Mouse (Mus musculus): ENCODE measurements around the gene Sertad1.

Gene Sertad1

DNA sequence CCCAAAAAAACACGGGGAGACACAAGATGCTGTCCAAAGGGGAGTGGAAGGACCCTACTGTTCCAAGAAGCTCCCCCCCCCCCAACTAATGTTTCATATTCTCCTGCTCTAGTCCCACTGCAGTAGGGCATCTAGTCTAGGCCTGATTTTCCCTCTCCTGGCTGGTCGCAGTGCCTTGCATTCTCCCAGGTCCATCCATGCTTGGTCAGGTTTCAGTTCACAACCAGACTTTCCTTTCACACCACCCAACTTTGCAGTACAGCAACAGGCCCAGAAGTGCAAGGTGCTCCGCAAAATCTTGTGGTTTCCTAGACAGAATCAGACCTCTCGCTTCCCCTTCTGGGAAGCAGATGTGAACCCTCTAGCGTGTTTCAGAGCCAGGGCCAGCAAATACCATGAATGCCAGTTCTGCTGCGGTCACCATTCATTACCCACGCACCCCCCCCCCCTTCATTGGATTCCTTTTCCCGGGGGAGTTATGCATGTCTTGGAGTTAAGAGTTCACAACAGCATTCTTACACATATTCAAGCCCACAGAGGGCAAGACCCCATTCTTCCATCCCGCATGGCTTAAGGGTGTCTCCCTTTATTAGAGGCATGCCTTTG is 20.2 kb downstream of the Sertad1 start:
- no peak for DNase-seq

DNA sequence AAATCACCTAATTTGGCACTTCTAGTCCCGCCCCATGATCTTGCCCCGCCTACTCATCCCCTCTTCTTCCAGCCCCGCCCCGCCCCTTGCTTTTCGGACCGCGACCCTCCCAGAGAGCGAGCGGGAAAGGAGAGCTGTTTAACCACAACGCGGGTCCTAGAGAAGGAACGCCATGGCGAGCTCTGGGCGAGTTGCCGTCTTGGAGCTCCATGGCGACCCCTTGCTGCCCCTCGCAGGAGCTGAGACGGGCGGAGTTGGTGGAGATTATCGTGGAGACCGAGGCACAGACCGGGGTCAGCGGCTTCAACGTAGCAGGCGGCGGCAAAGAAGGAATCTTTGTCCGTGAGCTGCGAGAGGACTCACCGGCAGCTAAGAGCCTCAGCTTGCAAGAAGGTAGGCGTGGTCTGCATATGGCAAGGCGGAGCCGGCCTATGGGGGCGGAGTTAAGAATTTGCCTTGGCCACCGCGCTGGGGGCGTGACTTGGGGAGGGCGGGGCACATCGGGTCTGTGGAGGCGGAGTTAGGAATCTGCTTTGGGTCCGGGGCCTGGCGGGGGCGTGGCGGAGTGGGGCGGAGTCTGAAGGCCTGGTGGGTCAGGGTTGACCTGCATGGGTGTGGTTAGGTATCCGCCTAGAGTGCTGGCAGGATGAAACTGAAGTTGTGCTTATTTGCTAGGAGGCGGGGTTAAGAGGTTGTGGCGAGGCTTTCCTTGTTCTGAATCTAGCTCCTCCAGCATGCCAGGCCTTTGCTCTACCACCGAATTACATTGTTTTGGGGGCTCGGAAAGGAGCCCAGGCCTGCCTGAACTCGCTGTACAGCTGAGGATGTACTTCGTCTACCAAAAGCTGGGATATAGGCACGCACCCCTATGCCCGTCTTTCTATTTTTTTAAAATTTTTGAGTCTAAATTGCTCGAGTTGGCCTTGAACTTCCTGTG is 21.3 kb downstream of the Sertad1 start:
- DNase-seq: peak; percentile 95

DNA sequence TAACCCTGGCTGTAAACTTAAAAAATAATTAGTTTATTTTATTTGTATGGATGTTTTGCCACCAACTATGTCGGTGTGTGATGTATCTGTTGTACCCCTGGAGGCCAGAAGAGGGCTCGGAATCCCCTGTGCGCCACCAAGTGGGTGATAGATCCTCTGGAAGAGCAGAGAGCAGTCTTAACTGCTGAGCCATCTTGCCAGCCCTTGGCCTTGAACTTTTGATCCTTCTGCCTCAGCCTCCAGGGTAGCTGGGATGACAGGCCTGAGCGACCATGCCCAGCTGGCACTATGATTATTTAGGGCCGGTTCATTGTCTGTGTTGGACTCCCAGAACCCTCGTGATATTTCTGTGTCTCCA is 21.9 kb downstream of the Sertad1 start:
- DNase-seq: peak; percentile 68

DNA sequence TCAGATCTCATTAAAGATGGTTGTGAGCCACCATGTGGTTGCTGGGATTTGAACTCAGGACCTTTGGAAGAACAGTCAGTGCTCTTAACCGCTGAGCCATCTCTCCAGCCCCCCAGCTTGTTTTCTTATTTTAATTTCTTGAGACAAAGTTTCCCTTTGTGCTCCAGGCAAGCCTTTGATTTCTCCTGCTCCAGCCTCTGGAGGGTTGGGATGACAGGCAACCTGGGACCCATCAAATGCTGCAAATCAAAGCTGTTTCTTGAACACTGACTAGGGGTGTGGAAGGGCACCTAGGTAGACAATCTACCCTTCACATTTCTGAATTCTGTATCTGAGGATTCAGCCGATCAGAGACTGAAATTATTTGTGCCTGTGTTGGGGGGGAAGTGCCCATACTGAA is 24.1 kb downstream of the Sertad1 start:
- no peak for DNase-seq

DNA sequence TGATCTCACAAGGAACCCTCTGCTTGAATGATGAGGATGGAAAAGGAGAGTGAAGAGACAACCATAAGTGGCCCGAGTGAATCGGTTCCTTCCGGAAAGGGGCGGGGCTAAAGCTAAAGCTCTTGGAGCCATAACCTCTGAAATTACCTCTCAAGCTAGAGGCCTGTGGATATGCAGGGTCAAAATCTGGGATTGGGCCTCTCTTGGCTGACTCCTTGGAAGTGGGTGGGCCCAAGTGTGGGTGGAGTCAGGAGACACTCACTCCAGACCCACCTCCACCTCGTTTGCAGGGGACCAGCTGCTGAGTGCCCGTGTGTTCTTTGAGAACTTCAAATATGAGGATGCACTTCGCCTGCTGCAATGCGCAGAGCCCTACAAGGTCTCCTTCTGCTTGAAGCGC is 28.3 kb downstream of the Sertad1 start:
- no peak for DNase-seq

DNA sequence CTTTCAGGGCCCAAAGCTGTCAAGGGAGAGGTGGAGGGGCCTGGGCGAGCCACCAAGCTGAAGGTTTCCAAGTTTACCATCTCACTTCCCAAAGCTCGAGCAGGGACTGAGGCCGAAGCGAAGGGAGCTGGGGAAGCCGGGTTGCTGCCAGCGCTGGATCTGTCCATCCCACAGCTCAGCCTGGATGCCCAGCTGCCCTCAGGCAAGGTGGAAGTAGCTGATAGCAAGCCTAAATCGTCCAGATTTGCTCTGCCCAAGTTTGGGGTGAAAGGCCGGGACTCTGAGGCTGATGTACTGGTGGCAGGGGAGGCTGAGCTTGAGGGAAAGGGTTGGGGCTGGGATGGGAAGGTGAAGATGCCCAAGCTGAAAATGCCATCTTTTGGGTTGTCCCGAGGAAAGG is 31.6 kb downstream of the Sertad1 start:
- no peak for DNase-seq

DNA sequence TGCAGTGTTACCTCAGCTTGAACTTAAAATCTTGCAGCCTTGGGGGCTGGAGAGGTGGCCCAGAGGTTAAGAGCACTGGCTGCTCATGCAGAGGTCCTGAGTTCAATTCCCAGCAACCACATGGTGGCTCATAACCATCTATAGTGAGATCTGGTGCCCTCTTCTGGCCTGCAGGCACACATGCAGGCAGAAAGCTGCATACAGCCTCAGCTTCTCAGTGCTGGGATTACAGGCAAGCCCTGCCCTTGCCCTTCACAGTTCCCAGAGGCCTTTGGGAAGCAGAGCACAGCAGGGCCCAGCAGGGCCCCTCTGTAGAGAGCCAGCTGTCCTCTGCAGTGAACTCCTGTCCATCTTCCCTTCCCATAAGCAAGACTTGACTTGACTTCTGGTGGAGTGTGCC is 33.4 kb downstream of the Sertad1 start:
- DNase-seq: no peak

DNA sequence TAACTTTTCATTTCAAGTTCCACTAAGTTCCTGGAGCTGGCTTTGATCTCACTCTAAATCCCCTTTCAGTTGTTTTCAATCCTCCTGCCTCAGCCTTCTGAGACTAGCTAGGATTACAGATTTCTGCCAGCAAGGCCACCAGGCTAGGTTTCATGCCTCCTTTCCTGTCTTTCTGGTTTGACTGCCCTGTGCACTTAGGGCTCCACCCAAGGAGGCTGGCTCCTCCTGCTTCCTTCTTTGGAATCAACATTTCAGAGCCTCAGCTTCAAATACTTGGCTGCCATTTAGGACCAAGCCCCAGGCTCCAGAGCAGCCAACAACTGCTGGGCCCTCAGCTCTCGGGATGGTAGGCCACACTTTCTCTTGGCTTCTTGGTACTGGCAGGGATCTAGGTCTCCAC is 33.9 kb downstream of the Sertad1 start:
- no peak for DNase-seq

DNA sequence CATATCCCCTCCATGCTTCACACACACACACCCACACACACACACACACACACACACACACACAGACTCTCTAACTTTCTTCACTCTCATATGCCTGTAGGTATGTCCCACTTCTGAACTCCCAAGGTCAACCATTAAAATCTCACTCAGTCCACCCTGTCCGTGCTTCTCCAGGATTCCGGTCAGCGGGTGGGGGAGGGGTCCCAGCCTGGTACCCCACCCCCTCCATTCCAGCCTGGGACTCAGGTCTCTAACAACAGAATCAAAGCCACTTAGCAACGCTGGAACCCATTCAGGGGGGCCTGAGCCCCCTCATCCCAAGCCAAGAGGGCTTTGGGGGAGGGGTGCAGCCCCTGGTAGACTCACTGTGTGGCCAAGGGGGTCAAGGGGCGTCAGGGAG is 36.3 kb downstream of the Sertad1 start, which contains the start of gene Hipk4:
Gene Hipk4, plus strand, starts transcription at position 301 of the 400 bp plus-strand sequence.
- DNase-seq: no peak

DNA sequence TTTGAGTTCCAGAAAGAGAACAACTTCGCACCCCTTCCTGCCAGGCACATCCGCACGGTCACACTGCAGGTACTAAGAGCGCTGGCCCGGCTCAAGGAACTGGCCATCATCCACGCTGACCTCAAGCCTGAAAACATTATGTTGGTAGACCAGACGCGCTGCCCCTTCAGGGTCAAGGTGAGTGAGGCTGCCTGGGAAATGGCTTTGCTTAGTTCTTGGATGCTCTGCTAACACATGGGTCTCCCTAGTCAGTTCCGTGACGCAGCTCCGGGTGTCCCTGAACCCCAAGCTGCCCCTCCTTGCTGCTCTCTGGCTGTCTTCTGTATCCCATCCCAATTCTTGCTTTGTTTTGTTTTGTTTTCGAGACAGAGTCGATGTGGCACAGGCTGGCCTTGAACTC is 37.1 kb downstream of the Sertad1 start:
- DNase-seq: no peak

DNA sequence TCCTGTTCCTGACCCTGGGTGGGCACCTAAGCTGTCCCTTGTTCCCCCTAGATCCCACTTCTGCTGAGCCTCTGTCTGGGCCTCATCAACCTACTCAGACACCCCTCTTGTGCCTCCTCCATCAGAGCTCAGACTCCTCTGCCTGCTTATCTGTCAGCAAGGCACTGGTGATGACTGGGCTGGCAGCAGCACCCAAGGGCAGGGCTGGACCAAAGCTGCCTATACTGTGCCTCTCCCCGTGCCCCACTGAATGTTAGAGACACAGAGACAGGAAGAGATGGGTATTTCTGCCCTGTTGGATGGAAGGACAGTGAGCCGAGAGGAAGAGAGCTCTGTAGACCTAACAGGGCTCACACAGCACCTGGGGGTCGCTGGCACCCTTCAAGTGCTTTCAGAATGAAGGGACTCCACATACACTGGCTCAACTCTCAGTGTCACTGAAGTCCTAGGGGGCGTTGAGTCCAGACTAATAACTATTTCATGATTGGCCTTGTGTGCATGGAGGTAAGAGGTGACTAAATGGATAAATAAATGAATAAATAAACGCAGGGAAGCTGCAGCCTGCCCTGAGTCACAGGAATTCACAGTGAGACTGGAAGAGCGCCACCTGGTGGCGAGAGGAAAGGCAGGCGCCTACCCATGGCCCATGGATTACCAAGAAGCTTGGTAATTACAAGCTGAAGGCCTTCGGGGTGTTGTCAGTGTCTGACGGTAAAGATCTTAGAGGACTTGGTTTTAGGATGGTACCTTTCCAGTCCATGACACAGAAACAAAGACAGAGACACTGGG is 39.5 kb downstream of the Sertad1 start:
- peak; percentile 81 for DNase-seq

DNA sequence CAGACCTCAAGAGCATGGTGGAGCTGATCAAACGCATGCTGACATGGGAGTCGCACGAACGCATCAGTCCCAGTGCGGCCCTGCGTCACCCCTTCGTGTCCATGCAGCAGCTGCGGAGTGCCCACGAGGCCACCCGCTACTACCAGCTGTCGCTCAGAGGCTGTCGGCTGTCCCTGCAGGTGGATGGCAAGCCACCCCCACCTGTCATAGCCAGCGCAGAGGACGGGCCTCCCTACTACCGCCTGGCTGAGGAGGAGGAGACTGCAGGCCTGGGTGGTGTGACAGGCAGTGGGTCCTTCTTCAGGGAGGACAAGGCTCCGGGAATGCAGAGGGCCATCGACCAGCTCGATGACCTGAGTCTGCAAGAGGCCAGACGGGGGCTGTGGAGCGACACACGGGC is 42.4 kb downstream of the Sertad1 start:
- no peak for DNase-seq

DNA sequence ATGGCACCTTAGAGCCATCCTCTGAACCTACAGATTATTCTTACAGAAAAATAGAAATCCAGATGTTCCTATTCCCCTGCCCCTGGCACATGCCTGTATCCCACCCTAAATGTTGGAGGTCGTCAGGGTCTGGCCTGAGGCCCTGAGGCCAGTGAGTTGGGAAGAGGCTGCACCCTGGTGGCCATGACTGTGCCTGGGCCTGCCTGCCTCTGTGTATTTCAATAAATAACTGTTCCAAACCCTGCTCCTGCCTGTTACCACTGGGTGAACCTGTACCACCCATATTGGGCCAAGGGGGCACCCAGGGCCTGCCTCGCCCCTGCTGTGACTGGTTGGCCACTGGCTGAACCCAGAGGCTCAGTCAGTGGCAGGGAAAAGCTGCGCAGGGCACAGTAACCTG is 44.2 kb downstream of the Sertad1 start:
- no peak for DNase-seq

DNA sequence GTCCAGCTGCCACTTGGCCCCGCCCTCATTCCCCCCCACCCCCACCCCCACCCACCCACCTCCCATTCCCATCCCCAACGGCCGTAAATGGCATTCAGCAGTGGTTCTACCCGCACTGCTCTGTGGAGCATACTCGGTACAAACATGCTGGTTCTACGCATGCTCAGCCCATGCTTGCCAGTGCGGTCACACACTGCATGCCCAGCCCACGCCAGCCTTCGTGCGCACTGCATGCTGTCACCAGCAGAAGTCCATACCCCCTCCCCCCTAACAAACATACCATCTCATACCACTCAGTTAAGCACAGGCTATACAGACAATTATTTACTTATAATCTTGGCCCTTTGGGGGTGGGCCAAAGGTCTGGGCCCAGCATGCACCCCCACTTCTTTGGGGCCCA is 45.0 kb downstream of the Sertad1 start:
- no peak for DNase-seq

DNA sequence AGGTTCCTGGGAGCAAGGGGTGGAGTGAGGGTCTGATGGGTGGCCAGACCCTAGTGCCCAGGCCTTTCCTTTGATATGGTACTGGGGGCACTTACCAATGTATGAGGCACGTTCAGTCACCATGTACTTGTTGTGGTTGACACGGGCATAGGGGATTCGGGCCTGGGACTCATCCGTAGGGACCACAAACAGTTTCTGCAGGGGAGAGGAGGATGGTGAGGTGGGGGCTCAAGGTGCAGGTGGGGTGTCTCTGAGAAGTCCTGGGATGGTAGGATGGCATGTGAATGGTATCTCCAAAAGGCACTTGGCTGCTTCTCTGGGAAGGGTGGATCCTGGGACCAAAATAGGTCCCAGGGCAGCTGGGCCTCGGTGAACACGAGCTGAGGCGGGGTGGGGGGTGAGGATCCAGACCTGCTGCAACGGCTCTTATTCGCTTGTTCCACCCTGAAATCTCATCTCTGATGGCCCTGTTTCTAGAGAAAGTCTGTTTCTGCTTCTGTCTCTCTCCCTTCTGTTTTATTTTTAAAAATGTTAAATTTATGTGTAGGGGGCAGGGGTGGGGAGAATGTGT is 45.9 kb downstream of the Sertad1 start:
- no peak for DNase-seq

DNA sequence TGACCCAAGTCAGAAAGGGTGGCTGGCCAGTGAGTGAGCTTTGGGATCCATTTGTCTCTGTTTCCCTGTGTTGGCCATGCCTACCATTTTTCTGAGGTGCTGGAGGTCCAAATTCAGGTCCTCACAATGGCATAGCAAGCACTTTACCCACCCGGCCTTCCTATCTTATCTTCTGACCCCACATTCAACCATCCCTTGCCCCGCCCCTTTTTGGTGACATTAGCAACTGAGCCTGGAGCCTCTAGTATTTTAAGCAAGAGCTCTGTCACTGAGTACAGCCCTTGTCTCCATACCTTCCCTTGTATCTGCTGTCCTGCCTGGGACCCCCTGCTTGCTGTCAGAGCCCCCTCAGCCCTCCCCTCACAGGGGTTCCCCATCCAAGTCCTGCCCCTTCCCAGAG is 48.7 kb downstream of the Sertad1 start:
- DNase-seq: no peak

DNA sequence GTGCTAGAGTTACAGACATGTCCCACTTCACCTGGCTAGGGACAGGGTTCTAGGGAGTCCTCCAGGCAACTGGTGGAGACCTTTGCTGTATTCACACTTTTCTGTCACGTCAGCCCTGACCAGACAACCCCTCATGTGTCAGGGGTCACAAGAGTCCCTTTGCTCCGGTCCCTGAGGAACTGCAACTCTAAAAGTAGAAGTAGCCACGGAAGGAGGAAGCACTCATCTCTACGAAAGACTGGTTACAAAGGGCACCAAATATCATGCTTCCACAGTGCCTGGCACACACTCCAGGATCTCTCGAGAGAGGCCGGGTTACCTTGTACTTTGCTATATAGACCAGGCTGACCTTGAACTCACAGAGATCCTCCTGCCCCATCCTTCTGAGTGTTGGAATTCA is 49.9 kb downstream of the Sertad1 start:
- no peak for DNase-seq

DNA sequence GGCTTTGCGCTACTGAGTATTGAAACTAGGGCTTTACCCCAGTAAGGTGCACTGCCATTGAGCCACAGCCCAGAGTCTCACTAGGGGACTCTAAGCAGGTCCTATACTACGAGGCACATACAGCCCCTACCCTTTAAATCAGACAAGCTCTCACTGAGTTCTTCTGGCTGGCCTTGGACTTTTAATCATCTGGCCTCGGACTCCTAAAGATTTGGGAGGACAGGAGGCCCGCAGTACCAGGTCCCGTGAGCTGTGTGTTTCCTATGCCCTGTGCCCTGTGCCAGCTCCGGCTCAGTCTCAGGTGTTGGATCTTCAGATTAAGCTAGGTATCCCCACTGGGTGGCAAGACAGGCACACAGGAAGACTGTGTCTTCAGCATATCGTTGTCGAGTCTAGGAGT is 51.3 kb downstream of the Sertad1 start:
- no peak for DNase-seq

DNA sequence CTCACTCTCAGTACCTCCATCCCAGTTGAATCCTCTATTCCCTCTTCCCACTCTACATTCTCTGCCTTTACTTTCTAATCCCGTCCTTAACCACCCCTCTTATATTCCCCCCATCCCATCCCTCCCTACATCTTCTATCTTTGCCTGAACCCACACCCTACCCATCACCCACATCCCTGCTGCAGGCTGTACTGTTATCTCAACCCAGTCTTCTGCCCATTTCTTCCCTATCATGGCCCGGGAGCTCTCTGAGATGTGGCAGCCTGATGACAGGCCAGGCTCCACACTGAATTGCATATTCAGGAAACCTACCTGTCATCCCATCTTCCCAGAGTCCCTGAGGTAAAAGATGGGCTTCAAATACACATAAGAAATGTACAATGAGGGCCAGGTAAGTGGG is 52.1 kb downstream of the Sertad1 start:
- DNase-seq: no peak
